Mouse (Mus musculus): ENCODE measurements at regions not wholly inside any gene's neighbourhood (a gene's known extent, or its start where the extent isn't known, plus 50 kb on each side); places are given as distances from the start of the nearest gene placed in this dataset.

- Histone ChIP-seq H3K27ac (ENCODE audit: low read length) (no peak overlapping the region), H3K27me3 (ENCODE audit: control insufficient read depth, insufficient read depth, low read length) (no peaks in the 10 kb centered on the region), H3K9ac (replicated peaks; ENCODE audit: low read depth, low read length) (no peak overlapping the region), H3K9me3 (ENCODE audit: control insufficient read depth, low read depth, low read length) (no peaks in the 10 kb centered on the region), H3K36me3 (ENCODE audit: control insufficient read depth, insufficient read depth, low read length) (no peaks in the 10 kb centered on the region), H3K4me1 (ENCODE audit: control insufficient read depth, insufficient read depth, low read length) (peaks cover 9% of the 10 kb centered on the region; the same call in 1 of the 2 replicates), H3K4me2 (replicated peaks; ENCODE audit: low read depth, low read length) (no peak overlapping the region), H3K4me3 (ENCODE audit: low read depth, low read length) (no peak overlapping the region)
- ATAC-seq (ENCODE audit: insufficient number of reproducible peaks, insufficient read depth, low FRiP score, low read depth) = no peak
- 19% methylated on average over 8 of the region's 8 CpGs for WGBS
Observed at GRCm38 (mm10) chr5:112037080-112037479, 215.2 kb downstream of the Cryba4 start.

- Histone ChIP-seq H3K27ac (ENCODE audit: low read length) (no peak overlapping the region), H3K36me3 (ENCODE audit: control insufficient read depth, insufficient read depth, low read length) (no peaks in the 10 kb centered on the region), H3K27me3 (ENCODE audit: control insufficient read depth, insufficient read depth, low read length) (no peaks in the 10 kb centered on the region), H3K9me3 (ENCODE audit: control insufficient read depth, low read depth, low read length) (no peaks in the 10 kb centered on the region), H3K4me3 (ENCODE audit: low read depth, low read length) (no peak overlapping the region), H3K9ac (replicated peaks; ENCODE audit: low read depth, low read length) (no peak overlapping the region), H3K4me1 (ENCODE audit: control insufficient read depth, insufficient read depth, low read length) (peaks cover 9% of the 10 kb centered on the region; the same call in 1 of the 2 replicates), H3K4me2 (replicated peaks; ENCODE audit: low read depth, low read length) (no peak overlapping the region)
- 45% methylated on average over 10 of the region's 10 CpGs for WGBS
- ATAC-seq (ENCODE audit: insufficient number of reproducible peaks, insufficient read depth, low FRiP score, low read depth) = no peak
Observed at GRCm38 (mm10) chr5:112039645-112040372, 212.5 kb downstream of the Cryba4 start.

GRCm38 (mm10) chr5:112040678-112041077 lies 211.6 kb downstream of the Cryba4 start:
- Histone ChIP-seq H3K27ac (ENCODE audit: low read length) (no peak overlapping the region), H3K4me1 (ENCODE audit: control insufficient read depth, insufficient read depth, low read length) (peaks cover 9% of the 10 kb centered on the region; the same call in 1 of the 2 replicates), H3K4me3 (ENCODE audit: low read depth, low read length) (no peak overlapping the region), H3K9ac (replicated peaks; ENCODE audit: low read depth, low read length) (no peak overlapping the region), H3K27me3 (ENCODE audit: control insufficient read depth, insufficient read depth, low read length) (no peaks in the 10 kb centered on the region), H3K36me3 (ENCODE audit: control insufficient read depth, insufficient read depth, low read length) (no peaks in the 10 kb centered on the region), H3K4me2 (replicated peaks; ENCODE audit: low read depth, low read length) (no peak overlapping the region), H3K9me3 (ENCODE audit: control insufficient read depth, low read depth, low read length) (no peaks in the 10 kb centered on the region)
- ATAC-seq (ENCODE audit: insufficient number of reproducible peaks, insufficient read depth, low FRiP score, low read depth) = no peak
- WGBS = 46% methylated on average over 1 of the region's 1 CpGs

- Histone ChIP-seq H3K9me3 (ENCODE audit: control insufficient read depth, low read depth, low read length) (no peaks in the 10 kb centered on the region), H3K9ac (replicated peaks; ENCODE audit: low read depth, low read length) (no peak overlapping the region), H3K4me3 (ENCODE audit: low read depth, low read length) (no peak overlapping the region), H3K36me3 (ENCODE audit: control insufficient read depth, insufficient read depth, low read length) (no peaks in the 10 kb centered on the region), H3K27ac (ENCODE audit: low read length) (no peak overlapping the region), H3K4me1 (ENCODE audit: control insufficient read depth, insufficient read depth, low read length) (peaks cover 9% of the 10 kb centered on the region; the same call in 1 of the 2 replicates), H3K4me2 (replicated peaks; ENCODE audit: low read depth, low read length) (no peak overlapping the region), H3K27me3 (ENCODE audit: control insufficient read depth, insufficient read depth, low read length) (no peaks in the 10 kb centered on the region)
- WGBS = 54% methylated on average over 4 of the region's 4 CpGs
- ATAC-seq (ENCODE audit: insufficient number of reproducible peaks, insufficient read depth, low FRiP score, low read depth) = no peak
Observed at GRCm38 (mm10) chr5:112041285-112041684, 211.0 kb downstream of the Cryba4 start.

GRCm38 (mm10) chr5:112042236-112042635 lies 210.1 kb downstream of the Cryba4 start:
- no peak overlapping the region for H3K4me2 ChIP-seq (replicated peaks; ENCODE audit: low read depth, low read length)
- no peak overlapping the region for H3K27ac ChIP-seq (ENCODE audit: low read length)
- 84% methylated on average over 11 of the region's 11 CpGs for WGBS
- H3K4me1 ChIP-seq (ENCODE audit: control insufficient read depth, insufficient read depth, low read length) = peaks cover 1% of the 10 kb centered on the region; the same call in 1 of the 2 replicates
- H3K27me3 ChIP-seq (ENCODE audit: control insufficient read depth, insufficient read depth, low read length) = no peaks in the 10 kb centered on the region
- H3K9ac ChIP-seq (replicated peaks; ENCODE audit: low read depth, low read length) = no peak overlapping the region
- no peak overlapping the region for H3K4me3 ChIP-seq (ENCODE audit: low read depth, low read length)
- no peaks in the 10 kb centered on the region for H3K36me3 ChIP-seq (ENCODE audit: control insufficient read depth, insufficient read depth, low read length)
- no peak for ATAC-seq (ENCODE audit: insufficient number of reproducible peaks, insufficient read depth, low FRiP score, low read depth)
- H3K9me3 ChIP-seq (ENCODE audit: control insufficient read depth, low read depth, low read length) = no peaks in the 10 kb centered on the region

- no peak for ATAC-seq (ENCODE audit: insufficient number of reproducible peaks, insufficient read depth, low FRiP score, low read depth)
- H3K9ac ChIP-seq (replicated peaks; ENCODE audit: low read depth, low read length) = no peak overlapping the region
- no peaks in the 10 kb centered on the region for H3K36me3 ChIP-seq (ENCODE audit: control insufficient read depth, insufficient read depth, low read length)
- 37% methylated on average over 16 of the region's 16 CpGs for WGBS
- H3K4me1 ChIP-seq (ENCODE audit: control insufficient read depth, insufficient read depth, low read length) = no peaks in the 10 kb centered on the region
- no peaks in the 10 kb centered on the region for H3K9me3 ChIP-seq (ENCODE audit: control insufficient read depth, low read depth, low read length)
- no peak overlapping the region for H3K4me3 ChIP-seq (ENCODE audit: low read depth, low read length)
- H3K4me2 ChIP-seq (replicated peaks; ENCODE audit: low read depth, low read length) = no peak overlapping the region
- no peaks in the 10 kb centered on the region for H3K27me3 ChIP-seq (ENCODE audit: control insufficient read depth, insufficient read depth, low read length)
- no peak overlapping the region for H3K27ac ChIP-seq (ENCODE audit: low read length)
Observed at GRCm38 (mm10) chr5:112050046-112050782, 202.1 kb downstream of the Cryba4 start.

GRCm38 (mm10) chr5:112050906-112051305 lies 201.4 kb downstream of the Cryba4 start:
- H3K4me3 ChIP-seq (ENCODE audit: low read depth, low read length) = no peak overlapping the region
- ATAC-seq (ENCODE audit: insufficient number of reproducible peaks, insufficient read depth, low FRiP score, low read depth) = no peak
- no peaks in the 10 kb centered on the region for H3K36me3 ChIP-seq (ENCODE audit: control insufficient read depth, insufficient read depth, low read length)
- no peak overlapping the region for H3K9ac ChIP-seq (replicated peaks; ENCODE audit: low read depth, low read length)
- H3K9me3 ChIP-seq (ENCODE audit: control insufficient read depth, low read depth, low read length) = no peaks in the 10 kb centered on the region
- 36% methylated on average over 5 of the region's 5 CpGs for WGBS
- no peak overlapping the region for H3K27ac ChIP-seq (ENCODE audit: low read length)
- no peaks in the 10 kb centered on the region for H3K27me3 ChIP-seq (ENCODE audit: control insufficient read depth, insufficient read depth, low read length)
- H3K4me2 ChIP-seq (replicated peaks; ENCODE audit: low read depth, low read length) = no peak overlapping the region
- no peaks in the 10 kb centered on the region for H3K4me1 ChIP-seq (ENCODE audit: control insufficient read depth, insufficient read depth, low read length)

- H3K9ac ChIP-seq (replicated peaks; ENCODE audit: low read depth, low read length) = no peak overlapping the region
- 83% methylated on average over 10 of the region's 10 CpGs for WGBS
- H3K9me3 ChIP-seq (ENCODE audit: control insufficient read depth, low read depth, low read length) = no peaks in the 10 kb centered on the region
- no peak overlapping the region for H3K4me3 ChIP-seq (ENCODE audit: low read depth, low read length)
- H3K27ac ChIP-seq (ENCODE audit: low read length) = no peak overlapping the region
- no peak overlapping the region for H3K4me2 ChIP-seq (replicated peaks; ENCODE audit: low read depth, low read length)
- H3K4me1 ChIP-seq (ENCODE audit: control insufficient read depth, insufficient read depth, low read length) = no peaks in the 10 kb centered on the region
- no peak for ATAC-seq (ENCODE audit: insufficient number of reproducible peaks, insufficient read depth, low FRiP score, low read depth)
- H3K27me3 ChIP-seq (ENCODE audit: control insufficient read depth, insufficient read depth, low read length) = no peaks in the 10 kb centered on the region
- no peaks in the 10 kb centered on the region for H3K36me3 ChIP-seq (ENCODE audit: control insufficient read depth, insufficient read depth, low read length)
Observed at GRCm38 (mm10) chr5:112051786-112052185, 200.5 kb downstream of the Cryba4 start.
